Mouse (Mus musculus) right cerebral cortex, adult 2 months (tissue): Measurements from ENCODE around the gene Olfm3.

Source experiments
- DNase-seq, 2 experiments: peaks; one replicate each; pipeline ENCODE4 v3.0.0; 2021 to 2022; ENCODE audit warnings: low spot score in 2 of 2

Gene Olfm3

GRCm38 (mm10) chr3:115080428-115081181 is 176.7 kb downstream of the Olfm3 start:
- DNase-seq: no peak

- no peak for DNase-seq
These were observed 177.5 kb downstream of the Olfm3 start for GRCm38 (mm10) chr3:115081371-115081770.

- DNase-seq: no peak
These were observed 179.1 kb downstream of the Olfm3 start for GRCm38 (mm10) chr3:115082947-115083346.

- DNase-seq: no peak
These were observed 184.4 kb downstream of the Olfm3 start for GRCm38 (mm10) chr3:115088281-115088680.

- no peak for DNase-seq
These were observed 186.8 kb downstream of the Olfm3 start for GRCm38 (mm10) chr3:115090670-115091069.

- DNase-seq: peak in 1 of 2 experiments; percentile 17
These were observed 191.6 kb downstream of the Olfm3 start for GRCm38 (mm10) chr3:115095496-115095895.

- no peak for DNase-seq
These were observed 195.7 kb downstream of the Olfm3 start for GRCm38 (mm10) chr3:115099590-115099989.

GRCm38 (mm10) chr3:115104155-115104801 is 200.4 kb downstream of the Olfm3 start:
- no peak for DNase-seq

GRCm38 (mm10) chr3:115104802-115105493 is 201.1 kb downstream of the Olfm3 start:
- no peak for DNase-seq

GRCm38 (mm10) chr3:115145722-115146121 is 241.8 kb downstream of the Olfm3 start:
- DNase-seq: no peak

GRCm38 (mm10) chr3:115146244-115146643 is 242.4 kb downstream of the Olfm3 start:
- no peak for DNase-seq

GRCm38 (mm10) chr3:115158903-115159473 is 255.1 kb downstream of the Olfm3 start:
- no peak for DNase-seq

- DNase-seq: no peak
These were observed 270.7 kb downstream of the Olfm3 start for GRCm38 (mm10) chr3:115174625-115175024.
